Mouse (Mus musculus) E14TG2a.4 (cell line): Measurements from ENCODE around the gene Gstm5.

Experiments used
- H3K27me3 ChIP-seq: 2 replicates; pipeline ENCODE4 v1.6.1; 2014; ENCODE audit warnings: low read length, control low read depth; ENCODE audit not compliant: insufficient read depth
- H3K36me3 ChIP-seq: 2 replicates; pipeline ENCODE4 v1.6.1; 2014; ENCODE audit warnings: low read length, control low read depth; ENCODE audit not compliant: insufficient read depth
- H3K4me1 ChIP-seq: replicated peaks from 2 replicates; pipeline ENCODE4 v1.6.1; 2014; ENCODE audit warnings: low read depth, low read length, control low read depth
- H3K4me3 ChIP-seq: replicated peaks from 2 replicates; pipeline ENCODE4 v1.5.1; 2014; ENCODE audit warnings: mild to moderate bottlenecking, low read length
- H3K9me3 ChIP-seq: 2 replicates; pipeline ENCODE4 v1.6.1; 2014; ENCODE audit warnings: low read length, control low read depth
- CTCF ChIP-seq: conservative IDR thresholded peaks from 2 replicates; pipeline ENCODE4 v1.5.1; 2014; ENCODE audit warnings: low read length
- NANOG ChIP-seq: IDR thresholded peaks from 2 replicates; pipeline ENCODE4 v1.6.1; 2014; ENCODE audit warnings: borderline replicate concordance, low read length, mixed read lengths
- POU5F1 ChIP-seq: IDR thresholded peaks from 2 replicates; pipeline ENCODE4 v1.6.1; 2014; ENCODE audit warnings: low read length, borderline replicate concordance

Gene Gstm5

DNA sequence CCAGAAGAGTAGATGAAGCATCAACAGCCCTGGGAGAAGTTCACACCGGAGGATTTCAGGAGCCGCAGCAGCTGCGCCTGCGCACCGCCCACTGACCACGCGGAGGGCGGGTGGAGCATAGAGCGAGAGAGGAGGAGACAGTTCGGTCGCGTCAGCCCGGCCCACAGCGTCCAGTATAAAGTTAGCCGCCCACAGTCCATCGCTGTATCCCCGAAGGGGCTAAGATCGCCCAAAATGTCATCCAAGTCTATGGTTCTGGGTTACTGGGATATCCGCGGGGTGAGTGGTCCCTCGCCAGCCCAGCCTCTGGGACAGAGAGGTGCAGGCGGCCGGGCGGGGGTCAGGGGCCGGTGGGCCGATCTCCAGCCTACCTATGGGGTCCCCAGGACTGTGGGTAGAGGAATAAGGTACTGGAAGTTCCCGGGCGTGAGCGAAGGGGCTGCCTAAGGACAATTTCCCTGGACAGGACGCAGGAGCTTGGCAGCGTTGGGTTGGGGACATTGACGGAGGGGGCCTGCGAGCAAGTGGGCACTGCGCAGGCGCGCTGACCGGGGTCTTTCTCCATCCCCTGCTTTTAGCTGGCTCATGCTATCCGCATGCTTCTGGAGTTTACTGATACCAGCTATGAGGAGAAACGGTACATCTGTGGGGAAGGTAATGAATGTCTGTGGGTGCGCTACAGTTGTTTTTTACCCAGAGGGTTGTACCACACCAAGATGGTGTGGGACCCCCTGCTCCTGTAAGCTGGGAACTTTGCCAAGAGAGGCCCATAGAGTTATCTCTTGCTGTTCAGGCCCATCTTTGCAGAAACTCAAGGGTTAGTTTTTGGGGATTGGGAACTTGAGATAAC is at the start of gene Gstm5:
TSS of gene Gstm5 (plus strand) at position 102 of the 850 bp plus-strand sequence.
- no peaks in the 10 kb centered on the region for H3K36me3 ChIP-seq
- H3K4me3 ChIP-seq: peak within 1 kb of the TSS; percentile 78
- TF ChIP-seq CTCF (no peak), POU5F1 (no peak), NANOG (no peak)
- peaks cover 76% of the 10 kb centered on the region for H3K27me3 ChIP-seq
- H3K9me3 ChIP-seq: 0 out of 2 replicates have a peak, but pooled peaks cover 4% of the 10 kb centered on the region
- peaks cover 14% of the 10 kb centered on the region for H3K4me1 ChIP-seq

DNA sequence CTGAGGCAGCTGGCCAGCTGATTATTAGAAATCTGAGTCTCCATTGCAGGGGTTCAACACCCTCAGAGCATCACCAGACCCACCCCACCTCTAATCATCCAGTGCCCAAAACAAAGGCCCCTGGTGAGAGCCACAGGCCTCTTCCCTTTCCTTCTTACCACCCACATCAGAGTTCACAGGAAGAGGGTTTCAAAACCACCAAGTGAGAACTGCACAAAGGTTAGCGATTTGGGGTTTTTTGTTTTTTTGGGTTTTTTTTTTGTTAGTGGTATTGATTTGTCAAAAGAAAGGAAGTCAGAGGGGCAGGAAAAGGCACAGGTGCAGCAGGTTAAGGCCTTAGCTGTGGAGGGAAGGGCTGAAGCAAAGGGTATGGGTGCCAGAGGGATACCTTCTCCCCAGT is 49.4 kb upstream of the Gstm5 start:
- H3K4me1 ChIP-seq: peaks cover 21% of the 10 kb centered on the region
- TF ChIP-seq NANOG: no peak
- no peak for TF ChIP-seq POU5F1
- TF ChIP-seq CTCF: no peak
- peaks cover 18% of the 10 kb centered on the region for H3K27me3 ChIP-seq
- H3K9me3 ChIP-seq: no peaks in the 10 kb centered on the region
- no peak overlapping the region for H3K4me3 ChIP-seq
- H3K36me3 ChIP-seq: no peaks in the 10 kb centered on the region

DNA sequence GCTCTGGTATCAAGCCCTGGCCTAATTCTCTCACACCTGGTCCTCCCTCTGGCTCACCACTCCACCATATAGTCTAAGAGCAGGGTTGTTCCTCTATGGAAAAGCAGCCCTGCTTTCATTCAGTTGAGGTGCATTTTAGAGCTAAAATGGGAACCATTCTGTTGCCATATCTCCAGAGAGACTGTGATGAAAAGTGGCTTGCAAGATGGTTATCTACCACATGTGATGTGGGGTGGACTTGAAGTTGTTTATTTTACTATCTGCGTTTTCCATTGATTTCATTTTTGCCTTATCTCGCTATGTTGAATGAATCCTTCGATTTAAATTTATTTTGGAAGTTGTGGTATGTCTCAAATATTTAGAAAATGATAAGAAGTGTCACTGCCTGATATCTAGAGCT is 48.8 kb upstream of the Gstm5 start:
- H3K36me3 ChIP-seq: no peaks in the 10 kb centered on the region
- peaks cover 17% of the 10 kb centered on the region for H3K27me3 ChIP-seq
- peaks cover 21% of the 10 kb centered on the region for H3K4me1 ChIP-seq
- no peak overlapping the region for H3K4me3 ChIP-seq
- no peak for TF ChIP-seq POU5F1
- no peaks in the 10 kb centered on the region for H3K9me3 ChIP-seq

DNA sequence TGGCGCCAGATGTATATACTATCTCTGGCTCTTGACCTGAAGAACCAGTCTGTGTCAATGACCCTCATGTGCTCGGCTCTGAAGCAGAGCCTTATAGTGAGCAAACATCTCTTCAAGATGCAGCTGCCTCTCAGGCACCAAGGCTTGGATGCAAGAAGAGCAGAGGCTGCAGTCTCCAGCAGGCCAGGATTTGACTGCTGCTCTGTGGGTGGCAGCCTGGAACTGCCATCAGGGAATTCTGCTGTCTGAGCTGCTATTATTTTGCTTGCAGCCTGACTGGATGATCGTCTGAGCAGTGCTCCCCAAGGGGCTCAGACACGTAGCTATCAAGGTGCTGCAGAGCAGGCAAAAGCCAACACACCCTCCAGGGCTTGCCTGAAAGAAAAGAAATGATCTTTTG is 47.5 kb upstream of the Gstm5 start:
- H3K4me1 ChIP-seq: peaks cover 21% of the 10 kb centered on the region
- no peaks in the 10 kb centered on the region for H3K9me3 ChIP-seq
- H3K36me3 ChIP-seq: no peaks in the 10 kb centered on the region
- H3K4me3 ChIP-seq: no peak overlapping the region
- no peak for TF ChIP-seq CTCF
- TF ChIP-seq POU5F1: no peak
- TF ChIP-seq NANOG: no peak
- H3K27me3 ChIP-seq: peaks cover 9% of the 10 kb centered on the region; the same call in 1 of the 2 replicates

DNA sequence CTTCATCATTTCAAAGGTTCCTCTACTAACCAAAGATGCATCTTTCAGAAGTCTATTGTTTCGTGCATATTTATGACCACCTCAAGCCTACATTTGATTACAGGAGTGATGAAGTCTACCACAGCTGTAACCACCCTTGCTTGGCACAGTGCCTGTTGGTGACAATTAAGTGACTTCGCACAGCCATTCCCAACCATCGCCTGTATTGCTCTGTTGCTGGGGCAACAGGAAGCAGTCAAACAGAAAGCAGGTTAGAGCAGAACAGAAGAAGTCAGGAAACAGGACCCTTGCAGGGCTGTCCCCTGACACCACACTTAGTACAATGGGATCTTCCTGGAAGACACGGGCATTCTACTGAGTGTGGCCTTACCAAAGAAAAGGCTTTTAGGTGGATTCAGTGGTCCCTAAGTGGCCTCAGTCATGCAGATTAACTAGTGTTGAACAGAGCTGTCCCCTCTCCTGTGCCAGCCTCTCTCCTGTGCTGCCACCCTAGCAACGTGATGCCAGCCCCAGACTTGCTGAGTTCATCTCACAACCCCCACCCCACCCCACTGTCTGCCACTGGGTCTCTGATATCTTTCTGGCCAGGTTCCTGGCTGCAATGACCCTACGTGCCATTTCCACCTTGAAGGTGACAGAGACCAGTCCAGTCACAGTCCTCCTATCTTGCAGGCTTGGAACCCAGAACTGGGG is 46.5 kb upstream of the Gstm5 start:
- Histone ChIP-seq H3K36me3 (no peaks in the 10 kb centered on the region), H3K27me3 (peaks cover 9% of the 10 kb centered on the region; the same call in 1 of the 2 replicates), H3K9me3 (no peaks in the 10 kb centered on the region), H3K4me1 (peaks cover 21% of the 10 kb centered on the region), H3K4me3 (no peak overlapping the region)
- TF ChIP-seq POU5F1: no peak
- no peak for TF ChIP-seq CTCF
- TF ChIP-seq NANOG: no peak

DNA sequence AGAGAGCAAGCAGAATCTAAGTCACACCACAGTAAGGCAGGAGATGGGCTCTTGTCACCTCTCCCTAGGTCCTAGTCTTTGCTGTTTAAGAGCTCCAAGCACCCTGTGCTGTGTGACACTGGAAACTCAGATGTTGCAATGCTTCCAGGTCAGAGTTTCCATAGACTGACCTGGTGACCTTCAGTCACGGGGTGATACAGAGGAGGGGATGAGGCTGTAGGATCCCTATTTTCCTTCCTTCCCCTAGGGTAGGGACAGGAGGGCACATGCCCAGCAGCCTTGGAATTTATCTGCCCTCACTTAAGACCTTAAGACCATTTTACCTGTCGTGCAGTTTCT is 46.0 kb upstream of the Gstm5 start:
- H3K9me3 ChIP-seq: no peaks in the 10 kb centered on the region

DNA sequence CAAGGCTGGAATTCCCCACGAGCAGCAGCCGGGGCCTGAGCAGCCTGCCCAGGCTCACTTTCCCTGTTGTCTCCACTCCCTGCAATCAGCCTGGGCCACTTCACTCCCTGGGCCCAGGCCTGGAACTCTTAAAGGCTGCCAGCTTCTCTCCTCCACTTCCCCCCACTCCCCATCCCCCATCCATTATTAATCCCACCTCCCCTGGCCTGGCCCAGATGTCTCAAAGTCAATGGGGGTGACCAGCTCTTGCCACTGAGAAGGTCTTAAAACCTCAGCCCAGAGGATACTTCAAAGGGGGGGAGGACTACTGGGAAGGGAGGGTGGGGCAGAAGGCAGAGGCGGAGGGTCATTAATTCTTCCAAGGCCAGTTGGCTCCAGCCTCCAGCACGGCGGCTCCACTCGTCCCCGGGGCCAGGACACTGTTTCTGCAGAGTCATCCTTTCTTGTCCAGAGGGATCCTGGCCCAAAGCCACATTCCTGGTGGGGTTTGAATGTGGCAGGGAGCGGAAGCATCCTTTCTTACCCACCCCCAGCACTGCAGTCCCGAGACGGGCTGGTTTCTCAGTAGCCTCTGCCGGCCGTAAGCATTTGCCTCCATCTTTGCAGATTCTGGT is 45.1 kb upstream of the Gstm5 start:
- no peak for TF ChIP-seq POU5F1
- no peak for TF ChIP-seq NANOG
- no peaks in the 10 kb centered on the region for H3K9me3 ChIP-seq
- peak overlapping the region; percentile 35 for H3K4me3 ChIP-seq
- peaks cover 13% of the 10 kb centered on the region; the same call in 1 of the 2 replicates for H3K27me3 ChIP-seq
- H3K4me1 ChIP-seq: peaks cover 21% of the 10 kb centered on the region
- H3K36me3 ChIP-seq: no peaks in the 10 kb centered on the region

More for the DNA sequence above, 46.0 kb upstream of the Gstm5 start:
- Histone ChIP-seq H3K27me3 (peaks cover 9% of the 10 kb centered on the region; the same call in 1 of the 2 replicates), H3K4me3 (no peak overlapping the region), H3K36me3 (no peaks in the 10 kb centered on the region), H3K4me1 (peaks cover 21% of the 10 kb centered on the region)
- TF ChIP-seq POU5F1 (no peak), CTCF (no peak), NANOG (no peak)

DNA sequence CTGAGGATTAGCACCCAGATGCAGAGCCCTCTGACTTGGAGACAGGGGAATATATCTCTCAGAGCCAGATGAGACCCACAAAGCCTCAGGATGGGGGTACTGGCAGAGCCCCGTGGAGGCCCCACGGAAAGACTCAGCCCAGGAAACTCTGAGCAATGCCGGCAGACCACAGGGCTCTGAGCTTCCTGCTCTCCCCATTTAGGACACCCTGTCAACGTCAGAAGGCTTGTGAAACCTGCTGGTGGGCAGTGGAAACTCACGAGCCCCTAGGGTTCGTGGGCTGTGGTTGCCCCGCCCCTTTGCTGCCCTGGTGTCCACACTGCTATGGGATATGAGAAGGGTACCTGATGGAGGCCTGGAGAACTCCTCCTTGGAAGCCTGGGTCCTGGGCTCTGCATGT is 42.8 kb upstream of the Gstm5 start:
- TF ChIP-seq POU5F1 (no peak), CTCF (no peak), NANOG (no peak)

More for the DNA sequence above, 42.8 kb upstream of the Gstm5 start:
- no peak overlapping the region for H3K4me3 ChIP-seq
- H3K4me1 ChIP-seq: peaks cover 21% of the 10 kb centered on the region
- H3K27me3 ChIP-seq: peaks cover 23% of the 10 kb centered on the region
- no peaks in the 10 kb centered on the region for H3K36me3 ChIP-seq
- H3K9me3 ChIP-seq: no peaks in the 10 kb centered on the region
